Mouse (Mus musculus): Measurements from ENCODE around the gene Pla2r1. TPM values are rescaled to one million over a fixed set of nuclear protein-coding genes. Genes with fewer than 3 reads are reported as not detected.

The Pla2r1 gene
- total RNA-seq (2021): under 1 TPM; 0.16 to 0.25 TPM

DNA sequence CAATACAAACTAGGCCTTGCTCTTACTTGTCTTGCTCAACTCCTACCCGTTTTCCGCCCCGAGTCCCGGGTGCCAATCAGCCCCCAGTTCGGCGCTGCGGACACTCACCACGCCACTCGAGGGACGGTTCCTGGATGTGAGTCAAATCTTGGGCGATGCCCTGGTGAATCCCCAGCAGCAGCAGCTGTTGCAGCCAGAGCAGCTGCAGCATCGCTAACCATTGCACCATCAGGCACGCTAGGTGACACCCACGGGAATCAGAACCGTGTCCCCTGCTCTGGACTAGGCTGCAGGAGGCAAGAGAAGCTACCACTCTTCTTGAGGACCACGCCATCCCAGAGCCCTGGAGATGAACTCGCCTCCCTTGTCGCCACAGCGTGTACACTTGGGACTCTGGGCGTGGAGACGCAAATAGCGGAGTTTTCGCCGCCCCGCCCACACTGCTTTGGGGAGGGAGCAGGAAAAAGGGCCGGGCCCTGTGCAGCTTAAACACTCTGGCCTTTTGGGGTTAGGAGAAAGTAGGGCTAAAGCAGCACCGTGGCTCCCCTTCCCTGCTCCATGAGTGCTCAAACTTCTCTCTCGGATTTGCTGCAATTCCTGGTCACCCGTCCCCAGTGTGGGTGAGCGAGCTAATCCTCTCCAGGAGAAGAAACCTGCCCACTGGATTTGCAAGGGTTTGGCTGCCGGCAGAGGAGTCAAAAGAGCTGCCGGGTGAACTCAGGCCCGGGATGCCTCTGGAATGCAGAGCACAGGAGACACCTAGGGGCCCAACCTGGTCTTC is at the start of gene Pla2r1:
TSS of gene Pla2r1 (minus strand) at position 407 of the 781 bp plus-strand sequence.
- DNase-seq (ENCODE audit: extremely low spot score in 1 of 2, low spot score in 1 of 2): no peak

DNA sequence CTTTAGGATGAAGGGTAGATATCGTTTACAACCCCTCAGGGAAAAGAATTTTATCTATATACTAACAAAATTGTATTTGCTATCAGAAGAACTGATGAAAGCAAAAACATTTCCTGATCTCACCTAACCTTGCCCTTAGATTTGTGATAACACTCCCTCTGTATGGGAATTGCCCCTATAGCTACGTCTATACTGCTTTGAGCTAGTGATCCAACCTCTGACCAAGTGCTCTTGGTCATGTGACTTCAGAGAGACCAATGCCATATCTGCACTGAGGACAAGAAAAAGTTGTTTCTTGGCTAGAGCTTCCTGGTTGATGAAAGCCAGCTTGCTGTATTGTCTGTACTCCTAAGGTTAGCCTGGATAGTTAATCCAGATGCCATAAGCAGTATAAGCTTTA is 48.2 kb upstream of the Pla2r1 start:
- no peak for DNase-seq (ENCODE audit: extremely low spot score in 1 of 2, low spot score in 1 of 2)

DNA sequence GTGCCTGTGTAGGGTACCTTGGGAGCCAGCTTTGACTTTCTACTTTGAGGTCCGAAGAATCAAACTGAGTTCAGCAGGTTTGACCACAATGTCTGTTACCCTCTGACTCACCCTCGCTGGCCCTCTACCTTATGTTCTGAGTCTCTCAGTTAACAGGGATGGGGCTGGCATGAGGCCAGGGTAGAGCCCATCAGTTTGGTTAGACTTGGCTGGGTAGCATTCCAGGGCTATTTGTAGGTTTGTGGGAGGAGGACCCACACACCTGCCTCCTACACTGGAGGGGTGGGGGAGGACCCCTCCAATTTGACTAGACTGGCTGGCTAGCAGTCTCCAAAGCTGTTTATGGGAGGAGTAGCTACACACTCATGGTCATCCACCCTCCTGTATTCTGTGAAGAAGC is 47.8 kb upstream of the Pla2r1 start:
- DNase-seq (ENCODE audit: extremely low spot score in 1 of 2, low spot score in 1 of 2): no peak

DNA sequence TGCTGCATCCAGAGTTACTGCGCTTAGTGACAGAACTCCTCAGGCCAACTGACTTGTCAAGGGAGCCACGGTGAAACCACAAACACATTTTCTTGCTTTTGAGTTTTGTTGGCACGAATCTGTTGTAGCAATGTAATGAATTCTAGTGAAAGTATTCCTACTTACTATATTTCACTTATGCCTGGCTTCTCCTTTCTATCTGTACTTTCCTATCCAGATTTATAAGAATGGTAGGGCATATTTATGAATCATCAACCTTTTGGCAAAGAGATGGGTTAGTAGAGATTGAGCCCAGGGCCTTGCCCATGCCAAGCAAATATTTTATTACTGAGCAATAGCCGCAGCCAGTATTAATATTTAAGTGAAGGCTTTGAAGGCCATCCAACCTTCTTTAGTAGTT is 30.3 kb upstream of the Pla2r1 start:
- no peak for DNase-seq (ENCODE audit: extremely low spot score in 1 of 2, low spot score in 1 of 2)

DNA sequence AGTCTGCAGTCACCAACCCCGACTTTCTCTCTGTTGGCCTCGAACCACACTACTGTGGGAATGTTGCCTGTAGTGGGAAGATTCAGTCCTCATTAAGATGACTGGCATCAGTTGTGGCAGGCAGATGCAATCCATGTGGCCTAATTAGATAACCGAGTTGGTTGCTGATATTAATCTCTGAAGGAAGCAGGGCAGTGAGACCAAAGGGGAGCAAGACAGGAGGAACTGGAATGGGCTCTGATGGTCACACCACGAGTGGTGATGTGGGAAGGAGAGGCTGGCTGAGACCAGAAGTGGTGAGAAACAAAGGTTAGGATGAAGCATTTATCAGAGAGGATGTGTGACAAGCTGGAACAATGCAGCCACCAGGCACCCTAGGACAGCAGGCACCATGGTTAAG is 1.5 kb upstream of the Pla2r1 start:
- DNase-seq (ENCODE audit: extremely low spot score in 1 of 2, low spot score in 1 of 2): no peak

DNA sequence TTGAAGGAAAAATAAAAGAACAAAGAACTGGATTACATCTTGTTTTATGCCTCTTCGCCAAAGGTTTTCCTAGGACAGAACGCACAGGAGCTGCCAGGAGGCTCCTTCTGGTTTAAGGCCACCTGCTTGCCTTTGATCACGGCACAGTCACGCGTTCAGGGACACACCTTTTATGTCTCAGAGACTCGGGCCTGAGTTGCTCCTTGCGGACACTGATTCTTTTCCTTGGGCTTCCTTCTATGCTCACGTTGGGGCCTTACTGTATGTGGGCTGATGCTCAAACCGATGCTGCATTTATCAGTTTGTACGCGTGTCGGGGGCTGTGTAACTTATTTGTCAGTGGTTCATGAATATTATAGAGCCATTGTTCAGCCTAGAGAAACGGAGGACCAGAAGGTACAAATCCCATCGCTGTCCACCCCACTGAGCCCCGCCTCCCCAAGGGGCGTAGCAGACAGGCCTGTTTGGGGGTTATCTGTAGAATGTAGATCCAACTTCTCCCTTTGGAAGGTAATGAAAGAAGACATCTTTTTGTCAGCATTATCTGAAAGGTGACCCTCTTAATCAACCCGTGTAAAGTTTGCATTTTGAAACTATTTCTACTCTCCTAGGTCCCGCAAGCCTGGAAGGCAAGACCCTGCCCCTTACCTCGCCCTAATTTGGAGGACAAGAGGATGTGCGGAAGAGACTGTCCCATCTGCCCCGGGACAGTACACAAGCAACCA is 769 bp downstream of the Pla2r1 start:
- no peak for DNase-seq (ENCODE audit: extremely low spot score in 1 of 2, low spot score in 1 of 2)

DNA sequence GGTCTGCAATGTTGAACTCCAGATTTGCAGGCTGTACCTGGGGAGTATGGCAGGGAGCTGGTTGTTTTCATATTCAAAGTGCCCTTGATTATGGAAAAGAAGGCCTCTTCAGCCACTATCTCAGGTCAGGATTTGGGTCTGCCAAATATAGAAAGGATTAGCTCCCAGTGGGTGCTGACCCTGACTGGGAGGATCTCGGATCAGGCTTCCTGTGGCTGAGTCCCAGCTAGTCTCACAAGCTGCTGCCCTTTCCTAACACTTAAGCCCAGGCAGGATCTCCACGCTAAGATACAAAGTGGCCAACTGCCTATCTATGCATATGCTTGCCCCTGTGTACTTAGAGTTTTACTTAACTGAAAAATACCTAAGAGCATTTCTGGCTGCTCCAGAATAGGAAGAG is 1.4 kb downstream of the Pla2r1 start:
- DNase-seq (ENCODE audit: extremely low spot score in 1 of 2, low spot score in 1 of 2): no peak

DNA sequence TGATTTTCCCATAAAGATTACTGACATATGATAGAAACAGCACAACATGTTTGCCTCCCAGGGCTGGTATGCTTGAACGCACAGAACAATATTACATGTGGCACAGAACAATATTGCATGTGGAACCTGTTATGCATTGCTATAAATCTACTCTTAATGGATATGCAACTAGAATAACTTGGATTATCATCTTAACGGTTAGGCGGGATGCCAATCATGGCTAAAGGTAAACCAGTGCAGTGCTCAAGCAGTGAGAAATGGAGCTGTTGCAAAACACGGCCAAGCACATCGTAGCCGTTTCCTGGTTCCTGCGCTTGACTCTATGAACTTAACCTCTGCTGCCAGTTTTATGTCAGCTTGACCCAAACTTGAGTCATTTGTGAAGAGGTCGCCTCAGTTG is 2.6 kb downstream of the Pla2r1 start:
- DNase-seq (ENCODE audit: extremely low spot score in 1 of 2, low spot score in 1 of 2): no peak

DNA sequence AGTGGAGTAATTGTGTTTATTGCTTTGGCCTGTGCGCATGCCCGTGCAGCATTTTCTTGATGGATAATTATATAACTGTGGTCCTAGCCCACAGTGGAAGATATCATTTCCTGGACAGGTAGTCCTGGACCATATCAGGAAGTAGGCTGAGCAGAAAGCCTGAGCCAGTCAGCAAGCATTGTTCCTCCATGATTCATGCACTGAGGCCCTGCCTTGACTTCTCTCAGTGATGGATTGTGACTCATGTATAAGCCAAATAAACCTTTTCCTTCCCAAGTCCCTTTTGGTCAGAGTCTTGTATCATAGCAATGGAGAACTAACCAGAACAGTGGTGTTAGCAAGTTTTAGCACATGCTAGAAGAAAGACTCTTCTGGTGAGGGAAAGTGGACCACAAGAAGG is 3.3 kb downstream of the Pla2r1 start:
- DNase-seq (ENCODE audit: extremely low spot score in 1 of 2, low spot score in 1 of 2): no peak

DNA sequence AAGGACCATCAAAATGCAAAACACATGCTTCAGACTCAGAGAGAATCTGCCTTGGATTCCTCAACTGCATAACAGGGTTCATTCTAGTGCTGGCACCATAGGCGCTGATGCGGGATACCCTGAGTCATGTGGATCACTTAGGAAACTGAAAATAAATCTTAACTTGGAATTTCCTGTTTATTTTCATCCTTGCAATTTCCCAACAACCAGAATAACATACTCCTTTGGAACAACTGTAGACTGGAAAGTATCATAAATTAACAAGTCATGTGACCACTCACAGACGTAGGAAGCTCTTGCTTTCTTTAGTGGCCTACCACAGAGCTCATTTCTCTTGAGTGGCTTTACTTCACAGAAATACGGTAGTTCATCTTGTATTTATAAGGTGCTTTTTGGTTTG is 7.0 kb downstream of the Pla2r1 start:
- DNase-seq (ENCODE audit: extremely low spot score in 1 of 2, low spot score in 1 of 2): no peak

DNA sequence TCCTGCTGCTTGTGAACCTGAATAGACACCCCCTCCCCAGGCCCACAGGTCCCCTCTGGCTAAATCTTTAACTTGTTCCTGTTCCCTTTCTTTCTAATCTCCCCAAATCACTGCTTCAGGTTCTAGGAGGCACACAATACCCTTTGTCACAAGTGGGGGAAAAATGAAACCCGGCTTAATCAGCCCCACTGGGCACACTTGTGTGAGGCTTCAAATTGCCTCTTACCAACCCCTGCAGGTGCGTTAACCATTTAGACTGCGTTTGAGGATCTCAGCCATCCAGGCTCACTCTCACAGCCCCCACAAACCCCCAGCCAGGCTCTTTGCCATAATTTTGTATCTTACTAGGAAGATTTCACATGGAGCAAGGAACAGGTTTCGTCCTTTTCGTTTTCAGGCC is 9.1 kb downstream of the Pla2r1 start:
- no peak for DNase-seq (ENCODE audit: extremely low spot score in 1 of 2, low spot score in 1 of 2)

DNA sequence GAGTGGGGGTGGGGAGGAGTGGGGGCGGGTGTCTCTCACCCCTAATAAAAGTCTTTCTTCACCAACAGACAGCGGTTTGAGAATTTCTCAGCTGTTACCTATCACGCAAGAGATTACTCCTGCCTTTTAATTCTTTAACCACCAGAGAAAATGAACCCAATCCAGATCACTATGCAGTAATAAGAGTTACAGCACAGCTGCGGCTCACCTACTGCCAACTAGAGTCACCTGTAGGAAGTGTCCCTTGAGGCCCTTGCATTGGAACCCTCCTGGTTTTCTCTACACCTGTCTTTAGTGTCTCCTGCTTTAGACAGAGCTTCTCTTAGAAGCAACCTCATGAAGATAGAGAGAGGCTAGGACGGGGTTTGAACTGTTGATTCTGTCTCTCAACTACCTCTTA is 11.4 kb downstream of the Pla2r1 start:
- no peak for DNase-seq (ENCODE audit: extremely low spot score in 1 of 2, low spot score in 1 of 2)

DNA sequence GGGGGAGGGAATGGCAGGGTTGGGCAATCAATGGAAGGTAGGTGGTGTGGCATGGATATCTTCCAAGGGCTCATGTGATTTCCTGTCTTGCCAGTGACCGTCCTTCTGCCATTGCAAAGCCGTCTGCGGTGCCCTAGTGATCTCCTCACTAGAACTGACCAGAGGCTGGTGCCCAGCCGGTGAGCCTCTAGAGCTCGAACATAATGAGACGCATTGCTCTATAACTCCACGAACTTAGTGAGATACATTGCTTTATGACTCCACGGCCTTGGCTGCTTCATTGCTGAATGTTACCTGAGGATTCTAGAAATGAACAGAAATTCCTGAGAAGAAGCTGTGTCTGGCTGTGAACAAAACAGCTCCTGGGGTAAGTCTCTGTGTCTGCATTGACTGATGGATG is 12.8 kb downstream of the Pla2r1 start:
- no peak for DNase-seq (ENCODE audit: extremely low spot score in 1 of 2, low spot score in 1 of 2)

DNA sequence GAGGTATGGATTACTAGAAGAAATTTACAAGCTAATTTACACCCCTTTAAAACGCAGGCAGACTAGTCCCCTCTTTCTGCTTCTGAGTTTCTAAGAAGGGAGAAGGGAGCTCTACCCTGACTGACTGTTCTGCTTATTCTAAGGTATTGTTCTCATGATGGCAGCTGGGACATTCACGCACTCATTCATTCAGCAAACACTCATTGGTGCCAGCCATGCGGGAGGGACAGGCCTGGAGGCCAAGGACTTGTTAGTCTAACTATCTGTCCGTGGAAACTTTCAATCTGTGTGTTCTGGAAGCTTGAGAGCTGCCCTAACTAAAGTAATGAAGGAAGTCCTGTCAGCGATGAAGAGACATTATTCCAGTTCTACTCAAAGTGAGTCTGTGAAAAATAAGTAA is 14.4 kb downstream of the Pla2r1 start:
- DNase-seq (ENCODE audit: extremely low spot score in 1 of 2, low spot score in 1 of 2): no peak

DNA sequence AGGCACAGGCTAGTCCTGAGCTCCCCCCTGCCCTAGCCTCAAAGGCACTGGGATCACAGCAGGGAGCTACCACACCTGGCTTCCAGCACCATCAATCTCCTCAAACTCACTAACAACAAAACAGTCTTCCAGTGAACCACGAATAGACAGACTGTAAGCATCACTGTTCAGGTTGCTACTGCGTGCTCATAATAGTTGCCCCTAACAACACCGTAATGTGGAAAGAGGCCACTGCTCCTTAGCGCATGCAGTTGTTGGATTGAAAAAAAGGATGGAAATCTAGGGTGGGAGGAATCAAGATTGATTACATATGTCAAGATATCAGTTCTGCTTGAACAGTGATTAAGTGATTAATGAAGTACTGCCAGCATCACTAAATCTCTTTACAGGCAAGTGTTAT is 14.8 kb downstream of the Pla2r1 start:
- DNase-seq (ENCODE audit: extremely low spot score in 1 of 2, low spot score in 1 of 2): no peak

DNA sequence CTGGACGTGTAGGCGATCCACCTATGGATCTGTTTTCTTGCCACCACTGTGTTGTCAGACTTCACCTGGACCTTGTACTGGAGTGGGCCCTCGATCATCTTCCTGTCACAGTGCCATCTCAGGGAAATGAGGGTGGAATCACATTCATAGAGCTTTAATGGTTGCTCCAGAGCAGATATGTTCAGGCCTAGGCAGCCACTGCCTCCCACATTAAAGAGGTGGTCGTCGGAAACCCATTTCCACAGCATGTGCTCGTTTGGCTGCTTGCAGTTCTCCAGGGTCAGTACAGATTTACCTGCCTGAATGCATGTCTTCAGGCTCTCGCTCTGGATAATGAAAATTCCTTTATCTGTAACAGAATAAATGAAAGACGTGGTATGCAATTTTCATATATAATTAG is 18.4 kb downstream of the Pla2r1 start:
- DNase-seq (ENCODE audit: extremely low spot score in 1 of 2, low spot score in 1 of 2): no peak

DNA sequence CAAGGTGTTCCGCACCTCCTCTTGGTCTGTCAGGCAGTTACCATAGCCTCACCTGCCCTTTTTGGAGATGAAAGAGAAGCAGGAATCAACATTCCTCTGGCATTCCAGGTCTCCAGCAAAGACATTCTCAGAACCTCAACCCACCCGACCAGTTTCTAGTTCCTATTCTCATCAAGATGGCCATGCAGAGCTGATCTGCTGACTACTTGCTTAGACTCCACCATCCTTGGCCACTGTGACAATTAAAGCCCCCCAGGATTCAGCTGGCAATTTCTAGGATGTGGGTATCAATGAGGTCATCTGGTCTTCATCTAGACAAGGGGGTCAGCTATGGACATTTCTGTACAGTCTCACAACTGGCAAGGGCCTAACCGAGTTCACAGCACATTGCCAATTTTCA is 20.1 kb downstream of the Pla2r1 start:
- no peak for DNase-seq (ENCODE audit: extremely low spot score in 1 of 2, low spot score in 1 of 2)

DNA sequence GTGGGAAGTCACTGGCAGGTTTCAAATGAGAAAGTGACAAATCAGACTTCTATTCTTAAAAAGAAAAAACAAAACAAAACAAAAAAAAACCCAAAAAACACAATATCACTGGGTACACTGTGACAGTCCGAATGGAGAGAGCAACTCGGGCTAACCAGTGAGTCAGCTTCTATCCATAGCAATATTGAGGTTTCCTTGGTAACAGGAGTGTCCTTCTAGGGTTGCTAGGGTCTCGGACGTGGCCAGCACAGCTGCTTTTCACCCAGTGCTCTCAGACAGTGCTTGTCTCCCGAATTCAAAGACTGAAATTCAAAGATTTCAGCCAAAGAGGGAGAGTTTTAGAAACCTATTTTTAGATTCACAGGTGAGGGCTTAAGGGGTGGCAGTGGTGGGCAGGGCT is 20.6 kb downstream of the Pla2r1 start:
- no peak for DNase-seq (ENCODE audit: extremely low spot score in 1 of 2, low spot score in 1 of 2)

DNA sequence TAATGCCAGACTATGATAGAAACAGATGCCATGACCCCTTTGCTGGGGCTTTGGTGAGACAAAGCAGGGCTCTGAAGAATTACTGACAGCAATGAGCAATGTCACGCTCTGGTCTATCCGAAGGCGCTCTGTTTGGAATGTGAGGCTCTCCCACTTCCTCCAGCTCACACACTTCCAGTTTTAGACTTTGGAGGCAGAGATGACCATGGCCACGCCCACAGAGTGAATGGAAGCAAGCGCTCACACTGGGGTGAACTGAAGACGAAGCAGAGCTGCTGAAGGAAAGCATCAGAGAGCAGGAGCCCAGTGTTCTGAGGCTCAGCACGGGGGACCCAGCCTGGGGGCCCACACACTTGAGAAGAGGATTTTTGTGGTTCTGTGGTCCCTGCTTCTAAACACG is 37.3 kb downstream of the Pla2r1 start:
- no peak for DNase-seq (ENCODE audit: extremely low spot score in 1 of 2, low spot score in 1 of 2)

DNA sequence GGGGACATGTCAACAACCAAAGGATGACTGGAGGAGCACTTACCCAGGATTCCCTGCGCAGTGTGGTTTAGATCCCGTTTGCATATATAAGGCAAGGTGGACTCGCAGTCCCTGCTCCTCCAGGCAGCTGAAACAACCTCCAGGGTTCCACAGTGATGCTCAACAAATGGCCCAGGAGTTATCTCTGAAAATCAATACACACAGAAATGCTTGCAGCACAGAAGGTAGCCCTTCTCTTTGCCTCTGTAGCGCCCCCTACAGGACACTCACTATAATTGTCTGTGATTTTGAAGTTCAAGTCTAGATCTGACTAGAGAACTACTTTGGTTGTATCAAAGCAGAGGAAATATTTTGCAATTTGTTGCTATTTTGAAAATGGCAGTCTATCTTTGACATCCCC is 38.2 kb downstream of the Pla2r1 start:
- no peak for DNase-seq (ENCODE audit: extremely low spot score in 1 of 2, low spot score in 1 of 2)

DNA sequence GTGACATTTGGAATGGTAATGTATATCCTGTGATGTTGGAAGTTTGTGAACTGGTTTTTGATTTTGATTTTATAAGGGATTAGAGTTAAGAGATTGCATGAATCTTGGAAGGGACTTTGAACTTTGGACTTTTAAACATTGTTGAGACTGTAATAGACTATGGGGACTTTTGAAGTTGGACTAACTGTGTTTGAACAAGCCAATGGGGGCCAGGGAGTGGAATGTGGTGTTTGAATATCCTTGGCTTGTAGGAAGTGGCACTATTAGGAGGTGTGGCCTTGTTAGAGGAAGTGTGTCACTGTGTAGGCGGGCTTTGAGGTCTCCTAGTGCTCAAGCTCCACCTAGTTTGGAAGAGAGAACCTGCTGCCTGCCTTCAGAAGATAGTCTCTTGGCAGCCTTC is 42.4 kb downstream of the Pla2r1 start:
- DNase-seq (ENCODE audit: extremely low spot score in 1 of 2, low spot score in 1 of 2): no peak

DNA sequence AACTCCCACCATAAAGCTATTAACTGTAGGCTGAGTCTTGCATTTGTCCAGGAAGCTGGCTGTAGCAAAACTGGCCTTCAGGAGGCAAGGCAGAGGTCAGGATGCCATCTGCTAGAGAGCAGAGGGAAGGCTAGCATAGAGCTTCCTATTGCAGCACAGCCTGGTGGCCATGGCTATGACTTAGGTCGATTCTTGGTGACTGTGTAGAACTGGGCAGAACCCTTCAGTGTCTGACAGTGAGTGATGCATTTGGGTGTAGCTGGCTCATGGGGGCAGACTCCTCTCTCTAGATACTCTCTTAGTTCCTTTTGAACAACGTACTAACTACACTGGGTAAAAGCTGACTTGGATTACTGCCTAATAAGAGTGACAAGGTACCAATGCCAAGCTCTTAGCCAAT is 48.0 kb downstream of the Pla2r1 start:
- no peak for DNase-seq (ENCODE audit: extremely low spot score in 1 of 2, low spot score in 1 of 2)
